Mouse (Mus musculus): Measurements from ENCODE around the gene Slc8a2.

The Slc8a2 gene

DNA sequence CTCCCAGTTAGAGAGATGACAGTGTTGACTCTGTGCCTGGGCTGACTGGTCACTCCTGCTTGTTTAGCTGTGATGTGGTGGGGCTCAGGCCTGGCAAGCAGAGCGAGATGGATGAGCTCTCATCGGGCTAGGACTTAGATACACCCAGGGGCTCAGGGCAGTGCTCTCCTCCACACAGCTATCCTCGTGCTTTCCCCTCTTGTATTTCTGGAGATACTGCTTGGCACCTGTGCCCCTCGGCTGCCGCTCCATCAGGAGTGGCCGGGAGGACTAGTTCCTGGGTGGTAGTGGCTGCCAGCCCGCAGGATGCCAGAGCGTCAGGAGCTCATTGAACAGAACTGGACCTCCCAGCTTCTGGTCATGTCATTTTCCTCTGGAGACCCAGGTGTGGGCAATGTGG lies 19.5 kb upstream of the Slc8a2 start:
- ChIA-PET CTCF (interaction anchor here in 3 of 4 experiments (0.5 to 0.6 kb wide), 3 partner anchors 8 to 251 kb away, joined by 3 read pairs; no protein-coding TSS in a partner anchor), POLR2A (interaction anchor here in 3 of 4 experiments (0.6 to 7.3 kb wide), 13 partner anchors 8 to 20 kb away, joined by 3 to 40 read pairs (median 8); partner anchors contain the start of genes Kptn (in 3 of the 3), Napa (in 3 of the 3) and Slc8a2 (in 2 of the 3))

DNA sequence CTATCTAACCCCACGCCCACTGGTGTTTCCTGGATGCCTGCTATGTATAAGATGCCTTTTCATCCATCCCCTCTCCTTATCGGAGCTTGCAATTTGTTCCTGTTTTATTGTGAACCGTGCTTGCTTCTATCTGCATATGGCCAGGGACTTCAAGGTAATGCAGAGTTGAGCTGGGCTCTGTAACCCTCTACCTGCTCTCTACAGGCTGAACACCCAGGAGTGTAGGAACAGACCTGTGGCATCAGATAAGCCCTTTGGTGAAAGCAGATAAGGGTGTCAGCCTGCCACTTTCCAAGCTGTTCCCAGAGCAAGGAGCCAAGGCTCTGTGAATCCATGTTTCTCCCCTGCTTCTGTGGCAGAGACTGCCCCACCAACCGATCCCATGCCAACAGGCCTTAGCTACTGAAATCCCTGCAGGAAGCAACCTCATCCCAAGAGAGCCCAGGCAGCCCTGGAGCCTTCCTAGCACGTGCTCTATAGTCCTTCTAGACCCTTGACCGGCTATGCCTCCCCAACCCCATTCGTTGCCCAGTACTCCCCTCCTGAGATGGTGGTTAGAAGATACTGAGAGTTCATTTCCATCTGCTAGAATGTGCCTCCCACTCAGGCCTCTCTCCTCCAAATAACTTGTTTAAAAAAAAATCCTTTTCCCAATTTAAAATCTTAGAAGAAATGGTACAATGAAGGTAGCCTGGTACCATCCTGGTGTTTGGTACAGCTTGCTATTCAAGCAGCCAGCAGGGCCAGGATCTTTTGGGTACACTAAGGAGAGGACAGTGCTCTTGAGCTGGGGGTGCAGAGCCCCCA lies 18.1 kb upstream of the Slc8a2 start:
- POLR2A ChIA-PET: interaction anchor here in 3 of 4 experiments (0.7 to 7.3 kb wide), 13 partner anchors 8 to 19 kb away, joined by 3 to 40 read pairs (median 7); partner anchors contain the start of genes Kptn (in 3 of the 3), Napa (in 3 of the 3) and Slc8a2 (in 2 of the 3)
- CTCF ChIA-PET: interaction anchor here in 2 of 4 experiments (0.6 to 0.7 kb wide), 4 partner anchors 13 to 184 kb away, joined by 3 read pairs; partner anchors contain the start of gene Napa (in 2 of the 2)

DNA sequence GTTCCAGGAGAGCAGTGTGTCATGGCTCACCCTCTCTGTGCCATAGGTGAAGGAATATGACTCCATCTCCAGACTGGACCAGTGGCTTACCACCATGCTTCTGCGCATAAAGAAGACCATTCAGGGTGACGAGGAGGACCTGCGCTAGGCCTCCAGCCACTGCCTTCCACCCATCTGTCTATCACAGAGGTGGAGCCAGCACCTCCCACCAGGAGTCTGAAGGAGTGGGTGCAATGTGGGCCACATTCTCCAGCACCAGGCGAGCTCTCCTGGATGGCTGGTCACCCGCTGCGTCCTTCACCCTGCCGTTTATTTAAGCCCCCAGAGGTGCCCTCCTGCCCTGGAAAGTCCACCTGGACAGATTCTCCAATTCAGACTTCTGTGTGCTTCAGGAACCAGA lies 13.2 kb upstream of the Slc8a2 start:
- CTCF ChIA-PET: no interaction called here
- POLR2A ChIA-PET: interaction anchor here in 2 of 4 experiments (0.6 to 5.8 kb wide), 10 partner anchors 10 to 162 kb away, joined by 3 to 61 read pairs (median 4); partner anchors contain the start of genes Slc8a2 (in 2 of the 2) and Napa (in 1 of the 2)

DNA sequence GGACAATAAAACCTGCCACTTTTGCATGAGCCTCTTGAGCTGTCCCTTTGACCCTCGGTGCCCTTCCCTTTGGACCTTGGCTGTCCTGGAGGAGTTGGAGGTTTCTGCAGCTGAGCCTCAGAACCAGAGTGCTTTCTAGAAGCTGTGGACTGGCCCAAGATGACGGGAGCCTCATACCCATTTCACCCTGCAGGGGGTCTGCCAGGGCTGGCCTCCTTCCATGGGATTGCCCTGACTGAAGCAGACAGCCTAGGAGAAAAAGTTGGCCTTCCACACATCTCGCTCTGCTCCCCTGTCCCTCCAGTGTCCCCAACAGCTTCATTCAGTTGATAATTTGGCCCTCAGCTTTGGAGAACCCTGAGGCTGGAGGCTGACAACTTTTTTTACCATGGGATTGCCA lies 12.5 kb upstream of the Slc8a2 start:
- POLR2A ChIA-PET: interaction anchor here in 3 of 4 experiments (0.7 to 5.8 kb wide), 13 partner anchors 9 to 113 kb away, joined by 3 to 61 read pairs (median 4); partner anchors contain the start of genes Napa (in 2 of the 3) and Slc8a2 (in 2 of the 3)
- CTCF ChIA-PET: interaction anchor here in 1 of 4 experiments (0.7 kb wide), 1 partner anchor 146 kb away, joined by 13 read pairs; no protein-coding TSS in a partner anchor

DNA sequence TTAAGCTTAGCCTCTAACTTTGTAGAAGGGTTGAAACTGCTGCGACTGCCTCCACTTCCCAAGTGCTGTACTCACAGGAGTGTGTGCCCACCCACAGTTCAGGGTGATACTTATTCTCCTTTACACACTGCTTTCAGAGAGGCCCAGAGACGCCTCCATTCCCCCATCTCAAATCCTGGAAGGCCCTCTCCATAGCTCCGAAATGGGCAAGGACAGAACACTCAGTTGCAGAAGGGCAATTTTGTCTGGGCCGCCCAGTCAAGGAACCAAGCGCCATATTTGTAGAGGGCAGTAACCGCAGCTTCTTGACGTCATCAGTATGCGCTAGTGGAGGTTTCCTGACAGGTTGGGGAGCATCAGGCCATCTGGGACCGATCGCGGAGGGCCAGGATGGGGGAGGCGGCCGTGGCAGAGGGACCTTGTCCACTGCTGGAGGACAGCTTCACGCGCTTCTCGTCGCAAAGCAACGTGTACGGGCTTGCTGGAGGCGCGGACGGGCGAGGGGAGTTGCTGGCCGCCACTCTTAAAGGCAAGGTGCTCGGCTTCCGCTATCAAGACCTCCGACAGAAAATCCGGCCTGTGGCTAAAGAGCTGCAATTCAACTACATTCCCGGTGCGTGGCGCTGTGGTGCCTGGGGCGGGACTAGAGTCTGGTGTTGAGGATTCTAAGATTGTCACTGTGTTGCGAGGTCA lies 9.9 kb upstream of the Slc8a2 start, which contains the start of gene Kptn:
Gene Kptn, plus strand, starts transcription at position 327 of the 693 bp plus-strand sequence.
- CTCF ChIA-PET: interaction anchor here in 3 of 4 experiments (0.5 to 2.7 kb wide), 21 partner anchors 9 to 939 kb away, joined by 3 to 34 read pairs (median 4); partner anchors contain the start of genes Slc8a2 (in 3 of the 3), Napa (in 2 of the 3) and Inafm1 (in 1 of the 3)
- POLR2A ChIA-PET: interaction anchor here in 3 of 4 experiments (0.5 to 5.8 kb wide), 38 partner anchors 9 to 246 kb away, joined by 3 to 61 read pairs (median 4); partner anchors contain the start of genes Inafm1 (in 3 of the 3), Napa (in 3 of the 3), Slc8a2 (in 3 of the 3) and Bicra (in 1 of the 3)

DNA sequence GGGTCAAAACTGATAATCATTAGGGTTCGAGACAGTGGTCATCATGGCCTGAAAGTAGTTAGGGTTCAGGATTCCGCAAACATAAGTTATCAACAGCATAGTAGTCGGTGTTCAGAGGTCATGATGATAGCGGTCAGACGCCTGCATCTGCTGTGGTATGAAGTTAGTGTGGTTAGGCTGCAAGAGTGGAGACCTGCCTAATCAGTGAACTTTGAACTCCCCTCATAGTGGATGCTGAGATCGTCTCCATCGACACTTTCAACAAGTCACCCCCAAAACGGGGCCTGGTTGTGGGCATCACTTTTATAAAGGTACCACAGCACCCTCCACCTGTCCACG lies 9.4 kb upstream of the Slc8a2 start:
- POLR2A ChIA-PET: interaction anchor here in 3 of 4 experiments (0.6 to 5.8 kb wide), 33 partner anchors 9 to 185 kb away, joined by 3 to 61 read pairs (median 4); partner anchors contain the start of genes Napa (in 3 of the 3), Slc8a2 (in 3 of the 3), Inafm1 (in 2 of the 3) and Bicra (in 1 of the 3)

DNA sequence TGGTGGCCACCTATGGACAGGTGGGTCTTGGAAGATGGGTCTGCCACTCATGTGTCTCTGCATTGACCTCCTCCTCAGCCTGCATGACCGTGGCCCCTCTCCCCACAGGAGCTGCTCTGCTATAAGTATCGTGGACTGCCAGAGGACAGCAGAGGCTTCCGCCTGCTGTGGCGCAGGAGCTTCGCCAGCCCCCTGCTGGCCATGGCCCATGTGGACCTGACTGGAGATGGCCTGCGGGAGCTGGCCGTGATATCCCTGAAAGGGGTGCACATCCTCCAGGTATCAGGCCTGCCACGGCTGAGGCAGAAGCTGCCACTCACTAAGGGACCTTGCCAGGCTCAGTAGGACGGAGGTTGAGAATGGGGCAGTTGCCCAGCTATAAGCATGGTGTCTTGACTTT lies 3.8 kb upstream of the Slc8a2 start:
- POLR2A ChIA-PET: interaction anchor here in 3 of 4 experiments (0.6 to 1.4 kb wide), 4 partner anchors 9 to 185 kb away, joined by 3 to 7 read pairs (median 5); partner anchors contain the start of gene Napa (in 1 of the 3)
- CTCF ChIA-PET: no interaction called here

More for the DNA sequence above, 9.4 kb upstream of the Slc8a2 start:
- CTCF ChIA-PET: interaction anchor here in 3 of 4 experiments (0.5 to 2.7 kb wide), 18 partner anchors 9 to 939 kb away, joined by 3 to 34 read pairs (median 4); partner anchors contain the start of genes Slc8a2 (in 3 of the 3), Napa (in 2 of the 3) and Inafm1 (in 1 of the 3)

DNA sequence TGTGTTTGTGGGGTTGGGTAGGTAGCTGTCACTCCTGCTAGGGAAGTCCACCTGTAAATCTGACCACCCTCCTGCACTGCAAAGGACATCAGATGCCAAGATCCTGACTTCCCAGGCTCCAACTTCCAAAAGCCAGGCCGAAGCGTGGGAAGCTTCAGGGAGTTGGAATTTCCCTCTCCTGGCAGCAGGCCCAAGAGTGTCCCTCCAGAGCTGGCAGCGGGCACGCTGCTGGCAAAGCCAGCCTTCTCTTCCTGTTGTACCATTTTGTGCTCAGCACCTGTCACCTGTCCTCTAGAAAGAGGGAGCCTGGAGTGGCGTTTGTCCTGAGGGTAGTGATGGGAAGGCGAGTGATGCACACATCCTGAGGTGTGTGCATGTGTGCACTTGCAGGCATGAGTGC lies 1.3 kb upstream of the Slc8a2 start:
- ChIA-PET CTCF (interaction anchor here in 3 of 4 experiments (0.5 to 2.6 kb wide), 3 partner anchors 8 to 135 kb away, joined by 4 to 34 read pairs (median 8); partner anchors contain the start of genes Kptn (in 1 of the 3) and Napa (in 1 of the 3)), POLR2A (interaction anchor here in 2 of 4 experiments (0.6 to 1.6 kb wide), 3 partner anchors 14 to 620 kb away, joined by 4 to 6 read pairs (median 5); no protein-coding TSS in a partner anchor)

DNA sequence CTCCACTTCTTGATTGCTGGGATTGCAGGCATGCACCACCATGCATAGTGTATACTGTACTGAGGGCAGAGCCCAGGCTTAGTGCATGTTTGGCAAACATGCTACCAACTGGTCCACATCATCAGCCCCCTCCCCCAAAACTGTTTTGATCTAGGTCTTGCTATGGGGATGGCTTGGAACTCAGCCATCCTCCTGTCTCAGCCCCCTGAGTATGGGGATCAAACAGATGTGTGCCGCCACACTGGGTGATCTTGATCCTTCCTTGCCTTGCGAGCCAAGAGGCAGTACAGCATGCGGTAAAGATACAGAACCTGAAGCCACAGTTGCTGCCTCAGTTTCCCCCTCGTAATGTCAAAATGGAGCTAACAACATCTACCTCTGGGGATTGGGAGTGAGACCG lies 727 bp upstream of the Slc8a2 start:
- POLR2A ChIA-PET: interaction anchor here in 3 of 4 experiments (0.6 to 4.2 kb wide), 36 partner anchors 8 to 619 kb away, joined by 3 to 61 read pairs (median 4); partner anchors contain the start of genes Kptn (in 3 of the 3), Napa (in 3 of the 3), Bicra (in 2 of the 3) and Ccdc9 (in 2 of the 3)
- CTCF ChIA-PET: interaction anchor here in 3 of 4 experiments (1.0 to 2.6 kb wide), 17 partner anchors 8 to 217 kb away, joined by 3 to 34 read pairs (median 6); partner anchors contain the start of genes Kptn (in 2 of the 3), Napa (in 2 of the 3), Ccdc9 (in 1 of the 3) and Ehd2 (in 1 of the 3)

DNA sequence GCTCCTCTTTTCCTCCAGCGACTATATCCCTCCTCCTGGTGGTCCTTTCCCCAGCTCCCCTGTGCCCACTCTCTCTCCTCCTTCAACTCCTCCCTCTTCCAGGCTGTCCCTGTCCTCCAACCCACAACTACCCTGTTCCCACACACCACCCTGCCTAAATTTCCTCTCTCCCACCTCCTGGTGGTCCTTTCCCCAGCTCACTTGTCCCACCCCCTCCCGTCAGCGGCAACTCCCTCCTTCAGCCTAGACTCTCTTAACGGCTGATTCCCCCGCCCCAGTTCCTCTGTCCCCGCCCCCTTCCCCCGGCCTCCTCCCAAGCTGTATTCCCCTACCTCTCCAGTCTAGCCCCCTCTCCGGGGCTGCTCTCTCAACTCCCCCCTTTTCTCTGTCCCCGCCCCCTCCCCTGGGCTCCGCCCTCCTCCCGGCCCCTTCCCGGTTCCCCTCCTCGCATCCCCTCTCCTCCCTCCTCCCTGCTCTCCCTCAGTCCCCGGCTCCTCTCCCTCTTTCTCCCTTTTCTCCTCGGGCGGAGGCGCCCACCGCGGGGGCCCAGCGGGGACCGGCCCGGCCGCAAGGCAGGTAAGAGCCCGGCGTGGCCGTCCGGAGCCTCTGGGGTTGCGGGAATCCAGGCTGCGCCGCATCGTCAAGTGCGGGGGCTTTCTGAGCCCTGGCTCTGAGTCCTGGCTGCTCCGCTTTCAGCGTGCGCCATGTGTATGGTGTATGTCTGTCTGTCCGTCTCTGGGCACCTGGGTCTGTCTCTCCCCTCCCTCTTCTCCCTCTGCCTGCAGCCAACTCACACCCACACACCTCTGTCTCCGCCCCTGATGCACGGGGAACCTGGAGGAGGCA lies 443 bp downstream of the Slc8a2 start:
- POLR2A ChIA-PET: interaction anchor here (0.6 to 4.2 kb wide), 70 partner anchors 8 to 760 kb away, joined by 3 to 61 read pairs (median 3); partner anchors contain the start of genes Napa (in 4 of the 4), Kptn (in 3 of the 4), Bicra (in 2 of the 4) and Ccdc9 (in 2 of the 4)
- CTCF ChIA-PET: interaction anchor here in 3 of 4 experiments (0.6 to 2.6 kb wide), 34 partner anchors 10 to 218 kb away, joined by 3 to 34 read pairs (median 4); partner anchors contain the start of genes Kptn (in 3 of the 3), Napa (in 2 of the 3), Bicra (in 1 of the 3) and Ccdc9 (in 1 of the 3)

DNA sequence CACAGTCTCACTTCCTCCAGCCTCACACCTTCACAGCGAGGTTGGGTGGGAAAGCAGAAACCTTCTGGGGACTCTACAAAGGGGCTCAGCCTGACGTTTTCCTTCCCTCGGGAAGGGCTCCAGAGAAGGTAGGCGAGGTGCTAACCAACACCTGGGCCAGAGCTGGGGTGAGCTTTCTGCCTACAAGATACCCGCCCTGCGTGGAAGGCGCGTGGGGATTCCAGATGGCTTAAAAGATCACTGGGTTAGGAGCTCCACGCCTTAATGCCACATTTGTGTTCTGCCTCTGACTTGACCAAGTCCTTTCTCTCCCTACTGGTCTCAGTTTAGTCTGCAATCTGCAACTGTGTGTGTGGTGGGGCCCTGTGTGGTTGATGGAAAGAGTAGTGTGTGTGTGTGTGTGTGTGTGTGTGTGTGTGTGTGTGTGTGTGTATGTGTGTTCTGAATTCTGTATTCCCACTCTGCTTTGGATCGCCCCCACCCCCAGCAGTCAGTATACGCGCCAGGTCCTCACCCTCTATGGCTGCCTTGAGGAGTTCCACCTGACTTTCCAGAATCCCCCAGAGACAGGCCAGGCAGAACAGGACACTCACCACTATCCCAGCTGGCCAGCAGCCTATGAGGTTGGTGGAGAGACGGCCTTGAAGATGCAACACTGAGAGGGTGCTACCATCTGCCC lies 1.5 kb downstream of the Slc8a2 start:
- POLR2A ChIA-PET: interaction anchor here in 2 of 4 experiments (0.7 to 4.2 kb wide), 5 partner anchors 12 to 181 kb away, joined by 3 to 61 read pairs (median 18); partner anchors contain the start of genes Kptn (in 1 of the 2) and Napa (in 1 of the 2)
- CTCF ChIA-PET: interaction anchor here in 1 of 4 experiments (1.0 kb wide), 1 partner anchor 156 kb away, joined by 3 read pairs; no protein-coding TSS in a partner anchor

DNA sequence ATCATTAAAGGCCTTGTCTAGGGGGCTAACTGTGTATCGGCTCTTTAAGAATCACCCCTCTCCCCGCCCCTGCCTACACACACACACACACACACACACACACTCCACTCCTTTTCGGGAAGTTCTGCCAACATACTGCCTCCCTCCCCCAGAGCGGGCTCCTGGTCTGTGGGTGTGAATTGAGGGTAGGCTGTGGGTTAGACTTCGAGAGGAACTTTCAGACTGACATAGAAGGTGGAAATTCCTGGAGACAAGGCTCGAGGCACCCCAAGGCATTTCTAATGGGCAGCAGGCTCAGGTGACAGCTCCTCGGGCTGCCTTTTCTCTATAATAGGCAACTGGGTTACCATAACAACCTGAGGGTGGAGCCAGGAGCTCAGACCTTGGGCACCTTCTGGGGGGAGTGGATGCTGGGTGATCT lies 2.5 kb downstream of the Slc8a2 start:
- POLR2A ChIA-PET: interaction anchor here in 3 of 4 experiments (0.6 to 4.2 kb wide), 6 partner anchors 13 to 437 kb away, joined by 3 to 61 read pairs (median 4); partner anchors contain the start of gene Kptn (in 2 of the 3)
- CTCF ChIA-PET: interaction anchor here in 2 of 4 experiments (0.9 to 1.5 kb wide), 2 partner anchors 81 to 158 kb away, joined by 3 read pairs; no protein-coding TSS in a partner anchor

DNA sequence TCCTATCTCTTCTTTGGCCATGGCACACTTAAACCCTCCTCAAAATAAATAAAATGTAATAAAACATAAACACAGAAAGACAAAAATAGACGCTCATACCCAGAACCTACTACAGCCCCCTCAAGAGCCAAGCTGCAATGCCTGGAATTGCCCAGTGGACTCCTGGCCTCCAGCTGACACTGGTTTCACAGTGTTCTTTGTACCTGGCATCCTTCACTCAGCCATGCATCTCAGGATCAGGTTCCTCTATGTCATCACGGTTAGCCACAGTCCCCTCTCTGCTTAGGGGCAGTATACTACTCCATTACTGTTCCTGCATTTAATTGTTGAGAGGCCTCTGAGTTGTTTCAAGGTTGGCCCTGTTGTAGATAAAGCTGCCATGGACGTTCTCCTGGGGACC lies 3.3 kb downstream of the Slc8a2 start:
- ChIA-PET POLR2A (interaction anchor here in 2 of 4 experiments (1.1 to 4.2 kb wide), 3 partner anchors 13 to 232 kb away, joined by 3 to 61 read pairs (median 4); partner anchors contain the start of gene Kptn (in 2 of the 2)), CTCF (interaction anchor here in 2 of 4 experiments (0.9 to 1.5 kb wide), 2 partner anchors 81 to 159 kb away, joined by 3 read pairs; no protein-coding TSS in a partner anchor)

DNA sequence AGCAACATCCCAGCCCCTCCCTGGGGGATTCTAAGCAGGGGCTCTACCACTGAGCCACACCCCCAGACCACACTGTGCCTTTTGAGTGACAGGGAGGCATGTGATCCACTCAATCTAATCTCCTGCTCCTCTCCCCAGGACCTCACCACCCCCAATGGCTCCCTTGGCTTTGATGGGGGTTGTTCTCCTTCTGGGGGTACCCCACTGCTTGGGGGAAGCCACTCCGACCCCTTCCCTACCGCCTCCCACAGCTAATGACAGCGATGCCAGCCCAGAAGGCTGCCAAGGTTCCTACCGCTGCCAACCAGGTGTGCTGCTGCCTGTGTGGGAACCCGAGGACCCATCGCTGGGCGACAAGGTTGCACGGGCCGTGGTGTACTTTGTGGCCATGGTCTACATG lies 4.1 kb downstream of the Slc8a2 start:
- ChIA-PET CTCF (no interaction called here), POLR2A (no interaction called here)

DNA sequence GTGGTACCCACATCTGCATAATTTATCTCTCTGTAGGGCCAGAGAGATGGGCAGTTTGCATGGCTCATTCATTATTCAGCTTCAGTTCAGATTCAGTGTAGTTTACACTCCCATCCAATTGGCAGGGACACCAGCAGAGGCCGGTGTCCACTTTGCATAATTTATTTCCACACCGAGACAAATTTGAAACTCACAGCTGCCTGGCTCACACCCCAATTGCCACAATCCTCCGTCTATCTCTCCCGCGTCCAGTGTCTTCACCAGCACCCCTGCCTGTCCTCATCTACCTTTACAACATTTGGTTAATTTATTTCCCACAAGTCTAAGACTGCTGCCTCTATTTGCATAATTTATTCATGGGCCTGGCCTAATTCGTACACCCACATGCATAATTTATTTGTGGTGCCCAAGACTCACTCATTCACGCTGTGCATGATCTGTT lies 5.3 kb downstream of the Slc8a2 start:
- CTCF ChIA-PET: interaction anchor here in 1 of 4 experiments (0.6 kb wide), 1 partner anchor 36 kb away, joined by 6 read pairs; the partner anchor contains the start of gene Napa

More for the DNA sequence above, 5.3 kb downstream of the Slc8a2 start:
- POLR2A ChIA-PET: interaction anchor here in 1 of 4 experiments (1.0 kb wide), 2 partner anchors 15 to 37 kb away, joined by 3 read pairs; partner anchors contain the start of gene Kptn
